Mouse (Mus musculus): ENCODE measurements around the gene Prepl.

DNA sequence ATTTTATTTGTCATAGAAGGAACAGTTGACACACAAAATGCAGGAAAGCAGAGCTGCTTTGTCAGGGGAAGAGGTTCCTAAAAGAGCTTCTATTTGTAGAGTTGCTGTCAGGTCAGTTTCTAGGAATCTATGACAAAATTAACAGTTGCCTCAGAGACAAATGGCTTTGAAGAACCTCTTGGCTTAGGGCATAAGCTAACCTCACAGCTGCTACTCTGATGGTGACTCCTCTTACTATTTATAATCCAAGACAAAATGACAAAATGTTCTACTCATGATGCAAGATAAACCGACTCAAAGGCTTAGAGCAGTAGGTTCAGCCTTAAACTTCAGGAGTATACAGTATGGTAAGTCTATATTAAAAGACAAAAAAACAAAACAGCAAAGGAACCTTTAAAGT lies 3.5 kb downstream of the Prepl start:
- TF ChIP-seq POLR2A (IDR thresholded peaks at IDR 0.05; ENCODE audit: low read depth, low read length) (no peak), CTCF (conservative IDR thresholded peaks at IDR 0.05; ENCODE audit: insufficient read depth, insufficient read length, low read depth, low read length) (no peak)

Measured in kidney, adult 2 months (tissue).